Mouse (Mus musculus) testis, adult 2 months (tissue): ENCODE results near the gene Loxl3.

Source experiments
- CTCF ChIP-seq: fragments of 200-500 bp; IDR thresholded peaks from 2 replicates; pipeline ENCODE4 v1.5.1; 2012; ENCODE audit warnings: low read depth, mild to moderate bottlenecking, inconsistent platforms, low read length, moderate library complexity; ENCODE audit not compliant: control insufficient read depth, insufficient read depth, insufficient replicate concordance
- POLR2A ChIP-seq: fragments of 200-500 bp; IDR thresholded peaks from 2 replicates; pipeline ENCODE4 v1.6.1; 2012; ENCODE audit warnings: low read depth, mild to moderate bottlenecking, inconsistent platforms, low read length, moderate library complexity; ENCODE audit not compliant: control insufficient read depth

- TF ChIP-seq CTCF, result no peak
- TF ChIP-seq POLR2A, result no peak
Observed at GRCm38 (mm10) chr6:83071220-83071619, 37.2 kb downstream of the Loxl3 start.
